Mouse (Mus musculus) kidney, postnatal 4 days (tissue): ENCODE data around the gene Slc30a1.
A peak's percentile ranks its signal among the peaks of the same experiment; 100 is the strongest.

Experiments
- DNase-seq, 2 experiments: peaks; one replicate each; pipeline ENCODE4 v3.0.0; 2021; ENCODE audit warnings: mixed read lengths in 2 of 2

The Slc30a1 gene

GRCm38 (mm10) chr1:191945756-191946155 is 39.2 kb downstream of the Slc30a1 start:
- no peak for DNase-seq

- DNase-seq: no peak
Observed at GRCm38 (mm10) chr1:191946261-191946660, 39.7 kb downstream of the Slc30a1 start.

DNA sequence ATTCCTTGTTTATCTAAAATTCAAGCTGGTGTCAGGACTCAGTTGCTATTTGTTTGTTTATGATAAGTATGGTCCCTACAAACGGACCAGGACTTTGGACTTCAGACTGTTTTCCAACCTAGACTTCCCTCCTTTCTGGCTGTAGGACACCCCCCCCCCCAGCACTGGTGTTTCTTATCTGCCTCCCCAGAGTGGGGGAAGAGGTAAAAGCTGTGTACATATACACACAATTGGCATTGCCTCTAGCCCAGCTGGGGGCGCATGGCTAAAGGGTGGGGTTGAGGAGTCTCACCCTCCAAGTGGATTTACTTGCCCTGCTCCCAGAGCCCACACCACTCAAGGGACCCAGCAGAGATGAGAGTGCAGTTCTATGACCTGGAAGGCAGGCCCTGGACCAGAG is 40.3 kb downstream of the Slc30a1 start:
- no peak for DNase-seq

GRCm38 (mm10) chr1:191947796-191948195 is 41.2 kb downstream of the Slc30a1 start:
- DNase-seq: no peak

- no peak for DNase-seq
Observed at GRCm38 (mm10) chr1:191948600-191948999, 42.0 kb downstream of the Slc30a1 start.

DNA sequence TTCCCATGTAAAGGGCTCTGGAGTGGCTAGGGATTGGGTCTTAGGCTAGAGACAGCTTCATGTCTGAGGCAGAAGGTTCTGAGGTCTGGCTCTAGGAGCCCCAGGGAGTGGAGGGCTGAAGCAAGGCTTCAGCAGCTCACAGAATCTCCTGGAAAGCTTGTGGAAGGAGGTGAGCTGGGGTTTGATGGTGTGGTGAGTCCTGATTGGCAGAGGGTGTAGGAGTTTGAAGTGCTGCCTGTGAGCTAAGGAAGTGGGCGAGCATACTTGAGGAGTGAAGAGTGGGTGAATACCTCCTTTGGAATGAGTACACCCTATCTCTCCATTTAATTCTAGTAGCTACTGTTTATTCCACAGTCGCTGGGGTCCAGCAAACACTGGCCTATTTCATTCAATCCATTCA is 44.0 kb downstream of the Slc30a1 start:
- DNase-seq: no peak

DNA sequence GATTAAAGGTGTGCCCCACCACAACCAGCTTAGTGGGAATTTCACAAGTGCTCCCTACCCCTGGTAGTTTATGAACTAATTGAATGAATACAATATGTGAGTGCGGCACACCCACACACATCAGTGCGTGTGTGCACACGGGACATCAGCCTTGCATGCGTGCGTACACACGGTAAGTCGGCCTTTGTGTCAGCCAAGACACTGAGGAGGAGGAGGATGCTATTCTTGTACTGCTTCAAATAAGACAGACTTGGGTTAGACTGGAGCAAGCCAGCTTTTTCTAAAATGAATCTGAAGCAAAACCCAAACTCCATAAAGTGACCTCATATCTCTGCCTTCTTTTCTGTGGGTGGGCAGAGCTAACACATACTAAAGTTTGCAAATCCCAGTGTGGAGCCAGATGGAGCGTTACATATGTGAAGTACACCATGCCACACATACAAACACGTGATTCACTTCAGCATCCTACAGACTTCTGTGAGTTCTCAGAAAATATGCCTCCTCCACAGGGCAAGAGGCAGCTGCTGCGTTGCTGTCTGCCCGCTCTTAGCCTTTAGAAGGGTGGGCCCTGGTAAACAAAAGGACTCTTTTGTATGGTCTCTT is 46.3 kb downstream of the Slc30a1 start:
- no peak for DNase-seq

- DNase-seq: no peak
Observed at GRCm38 (mm10) chr1:191955101-191955500, 48.5 kb downstream of the Slc30a1 start.

GRCm38 (mm10) chr1:191956261-191956660 is 49.7 kb downstream of the Slc30a1 start:
- DNase-seq: no peak

- peak; percentile 49 to 70 for DNase-seq
Observed at GRCm38 (mm10) chr1:191956871-191957270, 50.3 kb downstream of the Slc30a1 start.

DNA sequence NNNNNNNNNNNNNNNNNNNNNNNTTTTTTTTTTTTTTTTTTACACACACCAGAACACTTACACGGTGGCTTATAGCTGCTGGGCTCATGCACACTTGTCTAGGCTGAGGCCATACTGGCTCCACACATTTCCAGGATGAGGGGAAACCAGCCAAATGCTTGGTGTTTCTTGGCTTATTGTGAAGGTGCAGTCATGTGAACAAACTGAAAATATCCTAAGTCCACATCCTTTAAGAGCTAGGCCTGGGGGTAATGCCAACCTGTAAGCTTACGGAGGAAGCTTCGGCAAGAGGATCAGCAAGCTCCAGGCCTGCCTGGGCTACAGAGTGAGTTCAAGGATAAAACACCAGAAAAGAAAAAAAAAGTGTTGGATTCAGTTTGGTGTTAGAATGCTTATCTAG is 50.8 kb downstream of the Slc30a1 start:
- DNase-seq: no peak

DNA sequence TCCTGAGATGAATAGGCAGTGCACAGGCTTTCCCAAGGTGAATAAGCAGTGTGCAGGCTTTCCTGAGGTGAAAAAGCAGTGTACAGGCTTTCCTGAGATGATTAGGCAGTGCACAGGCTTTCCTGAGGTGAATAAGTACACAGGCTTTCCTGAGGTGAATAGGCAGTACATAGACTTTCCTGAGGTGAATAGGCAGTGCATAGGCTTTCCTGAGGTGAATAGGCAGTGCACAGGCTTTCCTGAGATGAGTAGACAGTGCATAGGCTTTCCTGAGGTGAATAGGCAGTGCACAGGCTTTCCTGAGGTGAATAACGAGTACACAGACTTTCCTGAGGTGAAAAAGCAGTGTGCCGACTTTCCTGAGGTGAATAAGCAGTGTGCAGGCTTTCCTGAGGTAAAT is 54.4 kb downstream of the Slc30a1 start:
- no peak for DNase-seq
